Mouse (Mus musculus) cortical plate, adult 2 months (tissue): Measurements from ENCODE around the gene Tnrc18.

Experiments used
- CTCF ChIP-seq: fragments of 200-500 bp; IDR thresholded peaks from 2 replicates; pipeline ENCODE4 v1.5.1; 2011; ENCODE audit warnings: mild to moderate bottlenecking, control low read depth, low read length; ENCODE audit not compliant: insufficient read depth; ENCODE audit errors: extremely low read depth
- POLR2A ChIP-seq: fragments of 200-500 bp; IDR thresholded peaks from 2 replicates; pipeline ENCODE4 v1.6.1; 2011; ENCODE audit warnings: mild to moderate bottlenecking, low read length, control low read depth; ENCODE audit not compliant: insufficient read depth; ENCODE audit errors: extremely low read depth

DNA sequence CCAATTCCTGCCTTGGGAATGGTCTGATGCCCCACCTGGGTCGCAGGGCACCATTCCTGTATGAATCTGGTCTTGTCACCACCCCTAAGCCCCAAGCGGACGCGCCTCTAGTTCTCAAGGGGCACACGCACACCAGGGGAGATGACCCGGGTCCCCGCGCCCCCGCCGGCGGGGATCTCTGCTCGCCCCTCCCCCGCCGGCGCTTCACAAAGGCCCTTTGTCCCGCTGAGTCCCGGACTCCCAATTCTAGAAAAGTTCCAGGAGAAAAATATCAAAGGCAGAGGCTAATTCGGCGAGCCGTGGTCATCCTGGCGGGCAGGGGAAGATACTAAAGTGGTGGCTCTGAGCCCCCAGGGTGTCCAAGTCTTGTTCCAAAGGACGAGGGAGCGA is 3.7 kb downstream of the Tnrc18 start:
- TF ChIP-seq POLR2A = no peak
- TF ChIP-seq CTCF = no peak
